Mouse (Mus musculus) 3T3-L1 (cell line): ENCODE measurements at regions not wholly inside any gene's neighbourhood (a gene's known extent, or its start where the extent isn't known, plus 50 kb on each side); places are given as distances from the start of the nearest gene placed in this dataset.

ENCODE experiments used
- DNase-seq: peaks from one replicate; pipeline ENCODE4 v3.0.0-alpha.2; 2015; ENCODE audit warnings: low read depth, low spot score

- no peak for DNase-seq
Observed at GRCm38 (mm10) chr10:67608033-67608432, 59.3 kb upstream of the Ado start.

DNA sequence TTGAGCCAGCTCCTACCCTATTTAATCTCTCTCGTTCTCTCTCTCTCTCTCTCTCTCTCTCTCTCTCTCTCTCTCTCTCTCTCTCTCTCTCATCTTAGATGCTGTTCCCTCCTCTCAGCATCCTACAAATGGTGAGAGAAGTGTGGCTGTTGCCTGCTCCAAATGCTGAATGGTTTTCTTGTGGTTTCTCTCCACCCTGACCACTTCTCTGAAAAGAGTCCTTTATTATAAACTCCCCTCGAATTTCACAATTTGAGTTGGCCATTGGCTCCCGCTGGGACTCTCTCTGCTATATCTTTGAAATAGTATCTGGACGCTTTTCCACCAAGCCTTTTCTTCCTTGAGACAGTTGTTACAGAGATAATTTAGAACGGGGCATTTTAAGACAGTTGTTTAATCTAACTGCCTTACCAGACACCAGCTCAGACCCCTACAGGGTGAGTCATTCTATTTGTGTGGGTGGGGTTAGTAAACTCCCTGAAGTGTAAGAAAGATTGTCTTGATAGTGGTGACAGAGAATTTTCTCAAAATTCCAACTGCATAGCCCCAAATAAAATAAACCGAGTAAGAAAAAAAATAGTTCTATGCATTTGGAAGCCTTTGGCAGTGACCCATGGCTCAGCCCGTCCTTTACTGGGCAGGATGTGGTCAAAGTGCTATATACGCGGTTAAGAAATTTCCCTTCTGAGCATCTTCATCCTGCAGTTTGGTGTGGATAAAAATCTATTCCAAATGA, 58.7 kb upstream of the Ado start:
- DNase-seq, result peak; percentile 90

- DNase-seq, result peak; percentile 45
Observed at GRCm38 (mm10) chr10:67606739-67607138, 58.0 kb upstream of the Ado start.

DNA sequence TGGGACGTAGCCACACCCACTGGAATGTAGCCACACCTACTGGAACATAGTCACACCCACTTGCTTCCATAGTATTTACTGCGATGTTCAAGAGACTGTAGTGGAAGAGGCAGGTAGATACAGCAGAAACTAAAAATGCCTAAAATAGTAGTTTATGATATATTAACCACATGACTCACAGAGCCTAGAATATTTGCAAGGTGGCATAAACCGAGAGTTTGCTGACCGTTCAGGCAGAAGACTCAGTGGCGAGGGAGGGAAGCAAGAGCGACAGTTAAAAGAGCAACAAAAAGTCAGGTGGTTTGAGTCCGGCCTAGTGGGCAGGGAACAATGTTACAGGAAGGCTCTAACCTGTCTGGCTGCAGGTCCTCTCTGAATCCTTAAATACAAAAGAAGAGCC, 50.6 kb upstream of the Ado start:
- DNase-seq, result no peak

- DNase-seq, result no peak
Observed at GRCm38 (mm10) chr10:67598590-67599047, 49.9 kb upstream of the Ado start.
